Mouse (Mus musculus) megakaryocyte, embryonic 14.5 days (primary cell): ENCODE data around the gene Slc38a11. TPM values are rescaled to one million over a fixed set of nuclear protein-coding genes. Genes with fewer than 3 reads are reported as not detected.

Experiments used
- H3K27me3 ChIP-seq: replicated peaks from 2 replicates; pipeline ENCODE3; 2012; ENCODE audit warnings: inconsistent platforms
- H3K36me3 ChIP-seq: replicated peaks from 2 replicates; pipeline ENCODE3; 2012; ENCODE audit warnings: low read length, inconsistent platforms, mixed read lengths
- H3K4me1 ChIP-seq: 2 replicates; pipeline ENCODE4 v1.6.1; 2012; ENCODE audit warnings: inconsistent platforms
- H3K4me3 ChIP-seq: replicated peaks from 2 replicates; pipeline ENCODE3; 2012; ENCODE audit warnings: moderate library complexity, mild to moderate bottlenecking, inconsistent platforms
- H3K9me3 ChIP-seq: 2 replicates; pipeline ENCODE4 v1.6.1; 2012; ENCODE audit warnings: inconsistent platforms
- FLI1 ChIP-seq: IDR thresholded peaks from 2 replicates; pipeline ENCODE4 v1.6.1; 2012; ENCODE audit warnings: low read length, inconsistent platforms, mixed read lengths
- GATA1 ChIP-seq: IDR thresholded peaks from 3 replicates; pipeline ENCODE4 v1.6.1; 2012; ENCODE audit warnings: mixed read lengths, low read length, inconsistent platforms, borderline replicate concordance
- polyA plus RNA-seq: library from polyadenylated mRNA; stranded (reverse); fragments of >175 nt; gene quantifications from 2 replicates; pipeline ENCODE4 v1.2.3, GENCODE M21; 2012; ENCODE audit warnings: low replicate concordance; ENCODE audit not compliant: insufficient read depth

The Slc38a11 gene
- polyA plus RNA-seq = not detected in 2 replicates

DNA sequence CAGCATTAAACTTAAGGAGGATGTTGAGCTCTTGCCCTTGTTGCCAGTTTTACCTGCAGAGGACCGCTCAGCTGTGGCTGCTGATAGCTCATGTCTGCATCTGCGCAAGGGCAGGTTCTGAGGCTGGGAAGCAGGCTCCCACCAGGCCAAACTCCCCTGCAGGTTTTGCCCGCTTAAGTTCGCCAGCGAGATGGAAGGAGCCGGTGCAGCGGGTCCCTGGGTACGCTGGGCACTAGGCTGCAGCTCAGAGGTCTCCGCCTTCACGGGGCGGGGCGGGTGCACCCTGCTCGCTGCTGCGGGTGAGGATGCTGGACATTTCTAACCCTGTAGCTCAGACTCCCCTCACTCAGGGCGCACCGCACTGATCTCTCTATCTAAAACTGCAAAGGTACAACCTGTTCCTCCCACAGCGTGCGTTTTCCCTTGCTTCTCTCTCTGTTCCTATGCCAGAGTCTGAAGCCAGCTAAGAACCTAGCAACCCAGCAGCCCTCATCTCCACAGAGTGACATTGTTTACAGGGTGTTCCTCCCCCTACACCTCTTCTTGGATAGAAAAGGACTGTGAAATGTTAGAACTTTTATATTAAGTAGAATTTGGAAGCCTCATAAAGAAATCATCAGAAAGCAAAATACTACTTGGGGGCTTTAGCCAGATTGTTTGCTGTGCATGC lies at the start of gene Slc38a11:
Slc38a11 (minus strand) TSS at position 207 of the 670 bp plus-strand sequence.
- Histone ChIP-seq H3K27me3 (peaks cover 8% of the 10 kb centered on the region), H3K36me3 (no peaks in the 10 kb centered on the region), H3K4me1 (peaks cover 4% of the 10 kb centered on the region; the same call in 1 of the 2 replicates), H3K4me3 (no peak within 1 kb of the TSS), H3K9me3 (no peaks in the 10 kb centered on the region)
- no peak for TF ChIP-seq GATA1
- no peak for TF ChIP-seq FLI1

- H3K9me3 ChIP-seq = no peaks in the 10 kb centered on the region
- H3K27me3 ChIP-seq = peaks cover 1% of the 10 kb centered on the region
- TF ChIP-seq GATA1 = no peak
- TF ChIP-seq FLI1 = no peak
- H3K4me3 ChIP-seq = no peak overlapping the region
- H3K4me1 ChIP-seq = peaks cover 20% of the 10 kb centered on the region
- no peaks in the 10 kb centered on the region for H3K36me3 ChIP-seq
Measured at GRCm38 (mm10) chr2:65407110-65407509, 43.3 kb upstream of the Slc38a11 start.

GRCm38 (mm10) chr2:65405407-65405806 lies 41.6 kb upstream of the Slc38a11 start:
- H3K9me3 ChIP-seq = no peaks in the 10 kb centered on the region
- H3K36me3 ChIP-seq = no peaks in the 10 kb centered on the region
- no peak for TF ChIP-seq FLI1
- TF ChIP-seq GATA1 = no peak
- H3K27me3 ChIP-seq = peaks cover 5% of the 10 kb centered on the region
- H3K4me3 ChIP-seq = no peak overlapping the region
- peaks cover 10% of the 10 kb centered on the region for H3K4me1 ChIP-seq

DNA sequence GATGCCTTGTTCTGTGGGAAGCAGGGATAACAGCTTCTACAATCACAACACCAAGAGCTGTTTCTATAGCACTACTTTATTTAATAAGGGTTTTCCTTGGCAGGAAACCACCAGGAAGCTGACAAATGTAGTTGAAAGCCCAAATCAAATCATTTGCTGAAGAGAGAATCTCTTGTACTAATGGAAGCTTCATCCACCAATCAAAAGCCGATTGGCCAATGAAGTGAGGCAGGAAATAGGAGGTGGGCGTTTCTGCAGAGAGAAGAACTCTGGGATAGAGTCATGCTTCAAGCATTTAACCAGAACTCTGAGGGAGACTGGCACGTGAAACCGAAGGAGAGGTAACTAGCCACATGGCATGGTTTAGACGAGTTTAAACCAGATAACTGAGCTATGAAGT lies 38.2 kb upstream of the Slc38a11 start:
- no peak overlapping the region for H3K4me3 ChIP-seq
- TF ChIP-seq FLI1 = no peak
- TF ChIP-seq GATA1 = no peak
- H3K4me1 ChIP-seq = peaks cover 6% of the 10 kb centered on the region

GRCm38 (mm10) chr2:65399938-65400337 lies 36.1 kb upstream of the Slc38a11 start:
- H3K27me3 ChIP-seq = peaks cover 3% of the 10 kb centered on the region
- no peaks in the 10 kb centered on the region for H3K9me3 ChIP-seq
- H3K4me3 ChIP-seq = no peak overlapping the region
- no peaks in the 10 kb centered on the region for H3K36me3 ChIP-seq
- no peaks in the 10 kb centered on the region for H3K4me1 ChIP-seq
- no peak for TF ChIP-seq FLI1
- TF ChIP-seq GATA1 = no peak

More for the DNA sequence above, 38.2 kb upstream of the Slc38a11 start:
- H3K9me3 ChIP-seq = no peaks in the 10 kb centered on the region
- H3K27me3 ChIP-seq = peaks cover 3% of the 10 kb centered on the region
- H3K36me3 ChIP-seq = no peaks in the 10 kb centered on the region

DNA sequence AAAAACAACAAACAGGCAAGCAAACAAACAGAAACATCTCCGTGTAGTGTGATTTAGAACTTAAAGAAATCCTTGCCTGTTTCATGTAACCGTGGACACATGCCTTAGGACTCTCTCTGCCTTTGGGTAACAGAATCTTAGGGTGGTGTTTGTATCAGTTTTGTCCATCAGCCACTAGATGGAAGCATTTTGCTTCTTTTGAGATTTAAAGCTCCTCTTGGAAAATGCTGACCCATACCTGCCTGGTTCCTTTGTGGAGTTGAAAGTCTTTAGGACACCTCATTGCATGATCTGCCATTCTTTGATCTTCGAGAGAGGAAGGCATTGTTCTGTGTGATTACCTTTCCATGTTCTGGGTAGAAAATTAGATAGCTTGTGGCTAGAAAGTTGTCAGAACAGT lies 32.3 kb upstream of the Slc38a11 start:
- Histone ChIP-seq H3K4me3 (no peak overlapping the region), H3K36me3 (no peaks in the 10 kb centered on the region), H3K4me1 (no peaks in the 10 kb centered on the region; the same call in 1 of the 2 replicates), H3K27me3 (peaks cover 3% of the 10 kb centered on the region), H3K9me3 (no peaks in the 10 kb centered on the region)
- TF ChIP-seq GATA1 (no peak), FLI1 (no peak)

DNA sequence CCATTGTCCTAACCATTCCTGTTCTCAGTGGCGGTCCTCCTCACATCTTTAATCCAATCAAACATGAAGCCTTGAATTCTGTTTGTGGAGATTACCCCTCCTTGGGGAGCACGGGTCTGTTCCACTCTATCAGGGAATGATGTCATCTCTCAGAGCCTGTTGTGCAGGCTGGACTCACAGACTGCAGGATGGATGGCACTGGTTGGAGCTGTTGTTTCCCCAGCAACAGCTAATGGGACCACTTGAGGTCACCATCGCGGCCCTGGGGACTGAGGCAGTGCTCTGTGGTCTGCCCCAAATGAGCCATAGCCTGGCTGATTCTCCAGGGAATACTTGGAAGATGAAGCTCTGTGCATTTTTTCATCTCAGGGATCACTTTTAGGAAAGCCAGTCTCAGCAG lies 29.2 kb upstream of the Slc38a11 start:
- Histone ChIP-seq H3K9me3 (no peaks in the 10 kb centered on the region), H3K4me1 (no peaks in the 10 kb centered on the region; the same call in 1 of the 2 replicates), H3K4me3 (no peak overlapping the region), H3K27me3 (no peaks in the 10 kb centered on the region), H3K36me3 (no peaks in the 10 kb centered on the region)
- TF ChIP-seq GATA1 = no peak
- TF ChIP-seq FLI1 = no peak

DNA sequence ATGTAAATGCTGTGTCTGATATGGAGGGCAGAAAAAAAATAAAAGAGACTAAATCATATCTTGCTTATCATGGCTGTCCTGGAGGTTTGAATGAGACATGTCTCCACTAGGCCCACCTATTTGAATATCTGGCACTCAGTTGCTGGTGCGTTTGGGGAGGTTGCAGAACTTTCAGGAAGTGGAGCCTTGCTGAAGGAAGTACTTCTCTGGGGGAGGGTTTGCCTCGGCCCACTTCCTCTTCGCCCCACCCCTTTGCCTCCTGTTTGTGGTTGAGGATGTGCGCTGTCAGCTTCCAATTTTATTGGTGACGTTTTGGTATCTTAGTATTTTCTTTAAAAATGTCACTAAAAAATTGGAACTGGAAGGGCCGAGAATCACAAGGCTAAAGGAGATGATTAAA lies 27.5 kb upstream of the Slc38a11 start:
- TF ChIP-seq GATA1 (no peak), FLI1 (no peak)
- Histone ChIP-seq H3K4me1 (no peaks in the 10 kb centered on the region; the same call in 1 of the 2 replicates), H3K4me3 (no peak overlapping the region), H3K27me3 (no peaks in the 10 kb centered on the region), H3K9me3 (no peaks in the 10 kb centered on the region), H3K36me3 (no peaks in the 10 kb centered on the region)

DNA sequence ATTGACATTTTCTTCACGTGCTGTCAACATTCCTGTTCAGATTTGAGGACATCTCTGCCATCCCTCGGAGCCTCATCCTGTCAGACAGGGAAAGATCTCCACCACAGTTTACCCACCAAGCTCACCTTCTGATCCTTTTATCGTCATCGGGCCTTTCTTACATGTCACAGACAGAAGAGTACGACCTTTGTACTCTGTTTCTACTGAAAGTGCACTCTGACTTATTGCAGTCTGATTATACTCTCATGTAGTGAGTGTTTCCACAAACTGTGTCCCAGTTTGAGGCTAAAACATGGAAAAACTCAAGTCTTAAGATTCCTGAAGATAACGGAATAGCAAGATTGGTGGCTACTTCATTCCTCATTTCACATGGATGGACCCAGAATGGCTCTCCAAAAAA lies 21.0 kb upstream of the Slc38a11 start:
- Histone ChIP-seq H3K4me1 (no peaks in the 10 kb centered on the region), H3K27me3 (peaks cover 3% of the 10 kb centered on the region), H3K9me3 (no peaks in the 10 kb centered on the region), H3K36me3 (no peaks in the 10 kb centered on the region), H3K4me3 (no peak overlapping the region)
- TF ChIP-seq FLI1 = no peak
- no peak for TF ChIP-seq GATA1

- Histone ChIP-seq H3K4me1 (no peaks in the 10 kb centered on the region), H3K36me3 (no peaks in the 10 kb centered on the region), H3K9me3 (no peaks in the 10 kb centered on the region)
Measured at GRCm38 (mm10) chr2:65382485-65382884, 18.7 kb upstream of the Slc38a11 start.

GRCm38 (mm10) chr2:65378425-65378824 lies 14.6 kb upstream of the Slc38a11 start:
- Histone ChIP-seq H3K27me3 (no peaks in the 10 kb centered on the region), H3K36me3 (no peaks in the 10 kb centered on the region), H3K4me1 (no peaks in the 10 kb centered on the region), H3K4me3 (no peak overlapping the region), H3K9me3 (no peaks in the 10 kb centered on the region)
- TF ChIP-seq GATA1 = no peak
- no peak for TF ChIP-seq FLI1

More at GRCm38 (mm10) chr2:65382485-65382884, 18.7 kb upstream of the Slc38a11 start:
- Histone ChIP-seq H3K4me3 (no peak overlapping the region), H3K27me3 (peaks cover 3% of the 10 kb centered on the region)
- TF ChIP-seq GATA1 = no peak
- no peak for TF ChIP-seq FLI1
